Mouse (Mus musculus) spleen, adult 2 months (tissue): ENCODE results near the gene Med27. TPM values are rescaled to one million over a fixed set of nuclear protein-coding genes. Genes with fewer than 3 reads are reported as not detected.

Experiments used
- DNase-seq, 2 experiments: peaks; one replicate each; pipeline versions ENCODE4 v3.0.0 to v3.0.0-alpha.2; 2012 to 2021; ENCODE audit warnings: low spot score in 2 of 2, low read depth in 1 of 2
- H3K27ac ChIP-seq: fragments of 200-500 bp; 2 replicates; pipeline ENCODE4 v1.5.1; 2012; ENCODE audit warnings: low read length, inconsistent platforms; ENCODE audit not compliant: insufficient read depth
- H3K27me3 ChIP-seq: fragments of 200-500 bp; 2 replicates; pipeline ENCODE4 v1.6.1; 2012; ENCODE audit warnings: mild to moderate bottlenecking, moderate library complexity, low read length, inconsistent platforms; ENCODE audit not compliant: control insufficient read depth, insufficient read depth
- H3K36me3 ChIP-seq: fragments of 200-500 bp; 2 replicates; pipeline ENCODE4 v1.6.1; 2012; ENCODE audit warnings: mild to moderate bottlenecking, low read length, inconsistent platforms; ENCODE audit not compliant: control insufficient read depth, insufficient read depth
- H3K4me1 ChIP-seq: fragments of 200-500 bp; 2 replicates; pipeline ENCODE4 v1.6.1; 2011; ENCODE audit warnings: inconsistent platforms; ENCODE audit not compliant: control insufficient read depth, insufficient read depth, insufficient read length
- H3K4me3 ChIP-seq: fragments of 200-500 bp; 2 replicates; pipeline ENCODE4 v1.5.1; 2011; ENCODE audit warnings: mild to moderate bottlenecking, inconsistent platforms; ENCODE audit not compliant: insufficient read depth, insufficient read length; ENCODE audit errors: extremely low read depth
- CTCF ChIP-seq: fragments of 200-500 bp; IDR thresholded peaks from 2 replicates; pipeline ENCODE4 v1.5.1; 2011; ENCODE audit warnings: mild to moderate bottlenecking, inconsistent platforms; ENCODE audit not compliant: insufficient read depth, insufficient read length, insufficient replicate concordance; ENCODE audit errors: extremely low read depth
- POLR2A ChIP-seq: fragments of 200-500 bp; IDR thresholded peaks from 2 replicates; pipeline ENCODE4 v1.6.1; 2011; ENCODE audit warnings: low read depth, low read length, inconsistent platforms
- WGBS: fragments of 180-500 bp; shearing (Covaris S2); methylation state at CpG from one replicate; pipeline ENCODE4 v1.1.7; 2018; 5-methylcytosine and 5-hydroxymethylcytosine counted together
- polyA plus RNA-seq: library from polyadenylated mRNA; depleted of rRNA; stranded (reverse); fragments of >200 nt; gene quantifications from 2 replicates; pipeline ENCODE4 v1.2.3, GENCODE M21; 2012

Gene Med27
- polyA plus RNA-seq, 1 experiment = 27.6 TPM

- no peak for DNase-seq
- no peak overlapping the region for H3K27ac ChIP-seq
- H3K36me3 ChIP-seq = no peaks in the 10 kb centered on the region
- 91% methylated on average over 3 of the region's 3 CpGs for WGBS
- no peak for TF ChIP-seq CTCF
- TF ChIP-seq POLR2A = no peak
- H3K4me1 ChIP-seq = no peaks in the 10 kb centered on the region
- H3K4me3 ChIP-seq = no peak overlapping the region
- no peaks in the 10 kb centered on the region for H3K27me3 ChIP-seq
Measured at GRCm38 (mm10) chr2:29532173-29532572, 185.6 kb downstream of the Med27 start.

GRCm38 (mm10) chr2:29532921-29533320, 186.3 kb downstream of the Med27 start:
- no peaks in the 10 kb centered on the region for H3K4me1 ChIP-seq
- no peak for DNase-seq
- no peak overlapping the region for H3K4me3 ChIP-seq
- H3K36me3 ChIP-seq = no peaks in the 10 kb centered on the region
- WGBS = 72% methylated on average over 5 of the region's 5 CpGs
- no peak overlapping the region for H3K27ac ChIP-seq
- no peaks in the 10 kb centered on the region for H3K27me3 ChIP-seq
- TF ChIP-seq CTCF = no peak
- no peak for TF ChIP-seq POLR2A

GRCm38 (mm10) chr2:29535566-29536244, 189.1 kb downstream of the Med27 start:
- no peaks in the 10 kb centered on the region for H3K36me3 ChIP-seq
- 89% methylated on average over 5 of the region's 5 CpGs for WGBS
- H3K27me3 ChIP-seq = no peaks in the 10 kb centered on the region
- H3K4me1 ChIP-seq = no peaks in the 10 kb centered on the region
- H3K4me3 ChIP-seq = no peak overlapping the region
- DNase-seq = no peak
- no peak overlapping the region for H3K27ac ChIP-seq
- TF ChIP-seq CTCF = no peak
- TF ChIP-seq POLR2A = no peak

GRCm38 (mm10) chr2:29536481-29536880, 189.9 kb downstream of the Med27 start:
- no peaks in the 10 kb centered on the region for H3K36me3 ChIP-seq
- no peak overlapping the region for H3K4me3 ChIP-seq
- no peaks in the 10 kb centered on the region for H3K4me1 ChIP-seq
- no peak overlapping the region for H3K27ac ChIP-seq
- WGBS = 85% methylated on average over 9 of the region's 9 CpGs
- TF ChIP-seq CTCF (no peak), POLR2A (no peak)
- no peak for DNase-seq
- no peaks in the 10 kb centered on the region for H3K27me3 ChIP-seq

- 82% methylated on average over 8 of the region's 8 CpGs for WGBS
- Histone ChIP-seq H3K4me1 (no peaks in the 10 kb centered on the region), H3K4me3 (no peak overlapping the region), H3K36me3 (no peaks in the 10 kb centered on the region), H3K27me3 (no peaks in the 10 kb centered on the region), H3K27ac (no peak overlapping the region)
- no peak for TF ChIP-seq POLR2A
- TF ChIP-seq CTCF = no peak
- DNase-seq = no peak
Measured at GRCm38 (mm10) chr2:29537334-29537733, 190.7 kb downstream of the Med27 start.

- WGBS = 73% methylated on average over 13 of the region's 13 CpGs
Measured at GRCm38 (mm10) chr2:29542039-29542438, 195.4 kb downstream of the Med27 start.

GRCm38 (mm10) chr2:29546571-29546970, 200.0 kb downstream of the Med27 start:
- no peaks in the 10 kb centered on the region for H3K4me1 ChIP-seq
- TF ChIP-seq CTCF (no peak), POLR2A (no peak)
- 29% methylated on average over 12 of the region's 12 CpGs for WGBS
- no peaks in the 10 kb centered on the region for H3K27me3 ChIP-seq
- no peaks in the 10 kb centered on the region for H3K36me3 ChIP-seq
- no peak overlapping the region for H3K27ac ChIP-seq
- H3K4me3 ChIP-seq = no peak overlapping the region
- DNase-seq = no peak

More at GRCm38 (mm10) chr2:29542039-29542438, 195.4 kb downstream of the Med27 start:
- Histone ChIP-seq H3K4me1 (no peaks in the 10 kb centered on the region), H3K4me3 (no peak overlapping the region), H3K36me3 (no peaks in the 10 kb centered on the region), H3K27me3 (no peaks in the 10 kb centered on the region), H3K27ac (no peak overlapping the region)
- no peak for TF ChIP-seq CTCF
- no peak for TF ChIP-seq POLR2A
- no peak for DNase-seq
